Mouse (Mus musculus) adrenal gland, adult 8-10 months (tissue): ENCODE measurements at regions not wholly inside any gene's neighbourhood (a gene's known extent, or its start where the extent isn't known, plus 50 kb on each side); places are given as distances from the start of the nearest gene placed in this dataset.

Experiments used
- DNase-seq: peaks from one replicate; pipeline ENCODE4 v3.0.0; 2022

- no peak for DNase-seq
These were observed 514.1 kb upstream of the Gm10131 start for GRCm38 (mm10) chr8:34625670-34626069.

DNA sequence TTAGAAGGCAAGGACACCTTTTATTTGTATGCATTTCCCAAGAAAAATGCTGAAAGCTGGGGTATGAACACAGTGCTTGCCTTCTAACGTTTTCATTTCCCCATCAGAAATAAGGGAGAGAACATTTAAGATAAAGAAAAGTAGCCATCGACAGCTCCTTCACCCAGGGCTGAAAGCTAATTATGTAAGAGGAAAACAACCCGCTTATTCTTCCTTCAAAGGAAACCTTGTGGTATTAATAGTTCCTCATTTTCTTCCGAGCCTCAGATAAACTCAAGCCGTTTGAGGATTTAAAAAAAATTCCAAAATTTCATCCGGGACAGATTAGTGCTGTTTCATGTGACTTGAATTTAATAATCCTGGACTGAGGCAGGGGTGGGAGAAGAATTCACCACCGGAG lies 512.2 kb upstream of the Gm10131 start:
- DNase-seq: no peak

DNA sequence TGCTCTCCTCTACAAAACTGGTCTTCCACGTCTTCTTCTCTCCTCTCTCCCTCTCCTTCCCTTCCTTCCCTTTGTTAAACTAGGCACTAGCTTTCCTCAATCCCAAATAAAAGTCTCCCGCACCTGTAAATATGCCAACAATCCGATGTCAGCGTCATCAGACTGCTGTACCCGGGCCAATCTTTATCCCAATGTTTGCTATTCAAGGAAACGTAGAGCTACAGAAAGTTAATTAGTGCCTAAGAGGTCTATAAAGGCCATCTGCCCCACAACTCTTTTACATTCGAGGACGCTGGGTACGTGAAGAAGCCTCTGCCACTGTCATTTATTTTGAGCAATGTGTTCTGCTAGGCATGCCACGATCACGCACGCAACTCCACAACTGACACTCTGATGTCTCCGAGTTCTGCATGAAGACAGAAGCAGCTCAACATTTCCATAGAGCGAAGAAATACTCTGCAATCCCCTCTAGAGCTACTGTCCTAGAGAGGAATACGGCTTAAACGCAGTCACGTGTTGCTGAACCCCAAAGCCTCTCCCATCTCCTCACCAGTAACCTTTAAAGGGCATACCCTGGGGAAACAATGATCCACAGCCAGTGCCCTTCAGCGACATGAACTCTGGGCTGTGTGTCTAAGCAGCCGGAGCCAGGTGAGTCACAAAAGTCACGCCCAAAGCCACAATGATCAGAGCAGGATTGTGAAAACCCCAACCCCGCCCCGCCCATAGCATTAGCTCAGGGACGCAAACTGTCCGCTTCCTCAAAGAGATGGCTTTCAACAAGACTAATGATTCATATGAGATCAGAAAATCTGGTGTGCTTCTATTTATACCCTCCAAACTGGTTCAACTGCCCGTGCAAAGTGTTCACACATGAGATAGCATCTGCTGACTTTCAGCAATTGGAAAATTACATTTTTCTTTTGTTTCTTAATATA lies 510.9 kb upstream of the Gm10131 start:
- DNase-seq: peak; percentile 10

- DNase-seq: no peak
These were observed 506.5 kb upstream of the Gm10131 start for GRCm38 (mm10) chr8:34618046-34618445.

DNA sequence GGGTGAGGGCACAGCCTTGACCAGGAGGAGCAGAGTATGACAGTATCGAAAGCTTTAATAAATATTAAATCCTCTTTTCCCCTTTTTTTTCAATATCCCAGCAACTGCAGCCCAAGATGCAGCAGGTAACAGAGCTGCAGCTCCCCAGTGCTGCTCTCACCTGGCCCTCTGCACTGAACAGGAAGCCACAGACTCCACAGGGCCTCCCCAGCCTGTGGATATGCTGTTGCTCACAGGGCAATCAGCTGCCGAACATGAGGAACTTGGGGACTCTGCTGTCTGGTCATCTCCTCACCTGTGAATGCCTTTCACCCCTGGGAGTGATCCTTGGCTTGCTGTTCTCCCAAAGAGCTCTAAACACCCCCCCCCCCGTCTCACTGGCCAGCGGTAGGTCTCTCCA lies 503.4 kb upstream of the Gm10131 start:
- DNase-seq: no peak

- DNase-seq: no peak
These were observed 502.5 kb upstream of the Gm10131 start for GRCm38 (mm10) chr8:34614031-34614526.

- DNase-seq: no peak
These were observed 501.6 kb upstream of the Gm10131 start for GRCm38 (mm10) chr8:34613138-34613537.

DNA sequence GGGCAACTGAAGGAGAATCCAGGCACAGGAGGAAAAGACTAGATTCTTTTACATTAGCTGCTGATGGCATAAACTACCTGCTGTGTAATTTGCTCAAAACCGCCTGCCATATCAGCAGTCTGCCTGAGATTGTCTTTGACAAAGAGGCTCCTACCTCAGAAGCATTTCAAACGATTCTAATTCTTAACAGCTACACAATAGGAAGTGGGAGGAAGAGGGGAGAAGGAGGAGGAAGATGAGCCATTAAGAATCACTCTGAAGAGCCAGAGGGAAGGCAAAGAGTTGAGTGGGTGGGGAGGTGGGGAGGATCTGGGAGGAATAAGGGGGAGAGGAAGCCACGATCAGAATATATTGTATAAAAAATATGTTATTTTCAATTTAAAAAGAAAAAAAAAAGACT lies 500.9 kb upstream of the Gm10131 start:
- no peak for DNase-seq

DNA sequence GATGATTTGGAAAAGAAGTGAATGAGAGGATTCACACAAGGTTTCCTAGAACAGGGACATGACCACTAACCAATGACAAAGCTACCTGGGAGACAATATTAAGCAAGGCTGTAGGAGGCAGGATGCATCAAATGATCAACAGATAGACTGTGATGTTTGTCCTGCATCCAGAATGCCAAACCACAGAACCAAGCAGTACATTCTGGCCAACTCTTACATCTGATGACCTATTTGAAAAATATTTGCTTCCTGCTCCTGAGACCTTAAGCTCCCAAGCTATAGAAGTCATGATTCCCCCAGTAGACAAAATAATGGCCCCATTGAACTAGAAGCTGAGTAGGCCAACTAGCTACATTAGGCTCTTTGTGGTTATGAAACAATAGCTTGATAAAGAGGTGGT lies 498.6 kb upstream of the Gm10131 start:
- no peak for DNase-seq

- no peak for DNase-seq
These were observed 495.9 kb upstream of the Gm10131 start for GRCm38 (mm10) chr8:34607426-34607825.

- DNase-seq: no peak
These were observed 493.5 kb upstream of the Gm10131 start for GRCm38 (mm10) chr8:34605031-34605430.

- no peak for DNase-seq
These were observed 493.0 kb upstream of the Gm10131 start for GRCm38 (mm10) chr8:34604581-34604980.

- no peak for DNase-seq
These were observed 490.0 kb upstream of the Gm10131 start for GRCm38 (mm10) chr8:34601426-34601953.

GRCm38 (mm10) chr8:34600880-34601279 lies 489.3 kb upstream of the Gm10131 start:
- peak; percentile 50 for DNase-seq

DNA sequence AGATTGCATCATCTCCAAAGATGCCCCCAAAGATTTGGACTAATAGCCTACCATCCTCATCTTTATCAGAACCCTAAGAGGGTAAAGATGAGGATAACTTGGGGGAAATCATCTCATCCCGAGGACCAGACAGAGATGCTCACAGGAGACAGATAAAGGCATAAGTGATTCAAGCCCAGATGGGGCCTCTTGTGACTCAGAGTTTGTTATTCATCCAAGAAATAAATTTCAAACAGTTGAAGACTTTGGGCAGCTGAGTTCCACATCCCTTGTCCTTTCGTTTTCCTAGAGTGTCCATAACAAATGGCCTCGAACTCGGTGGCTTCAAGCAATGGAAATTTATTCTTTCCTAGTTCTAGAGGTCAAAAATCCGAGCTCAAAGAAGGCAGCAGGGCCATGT lies 485.1 kb upstream of the Gm10131 start:
- no peak for DNase-seq

DNA sequence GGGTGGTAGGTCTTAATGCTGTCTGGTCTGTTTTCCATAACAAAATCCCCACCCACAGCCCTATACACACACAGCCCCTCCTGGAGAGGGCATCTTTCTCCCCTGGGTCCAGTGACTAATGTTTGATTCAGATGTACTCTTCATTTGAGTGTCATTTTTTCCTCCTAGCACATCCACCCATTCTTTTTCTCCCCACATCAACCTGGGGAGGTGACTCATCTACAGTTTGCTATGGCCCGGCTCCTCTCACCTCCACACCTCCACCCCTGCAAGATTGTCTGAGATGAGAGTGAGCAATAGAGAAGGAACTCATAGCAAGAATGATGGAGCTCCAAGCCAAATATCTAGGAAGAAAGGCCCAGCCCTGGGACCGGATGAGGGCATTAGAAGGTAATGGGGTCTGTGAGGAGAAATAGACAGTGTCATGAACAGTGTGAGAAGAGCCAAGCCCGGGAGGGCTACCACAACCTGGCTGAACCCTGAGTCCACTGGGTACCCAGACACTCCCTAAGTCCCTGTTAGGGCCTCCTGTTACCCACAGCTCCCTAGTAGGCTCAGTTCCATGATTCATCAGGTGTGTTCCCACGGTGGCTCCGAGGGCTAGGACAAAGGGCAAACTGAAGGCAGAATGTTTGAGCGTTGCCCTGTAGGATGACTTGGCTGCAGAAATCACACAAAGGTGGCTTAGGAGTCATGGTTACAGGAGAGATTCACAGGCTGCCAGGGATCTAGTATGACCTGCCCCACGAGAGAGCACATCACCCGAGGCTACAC lies 479.6 kb upstream of the Gm10131 start:
- DNase-seq: no peak

DNA sequence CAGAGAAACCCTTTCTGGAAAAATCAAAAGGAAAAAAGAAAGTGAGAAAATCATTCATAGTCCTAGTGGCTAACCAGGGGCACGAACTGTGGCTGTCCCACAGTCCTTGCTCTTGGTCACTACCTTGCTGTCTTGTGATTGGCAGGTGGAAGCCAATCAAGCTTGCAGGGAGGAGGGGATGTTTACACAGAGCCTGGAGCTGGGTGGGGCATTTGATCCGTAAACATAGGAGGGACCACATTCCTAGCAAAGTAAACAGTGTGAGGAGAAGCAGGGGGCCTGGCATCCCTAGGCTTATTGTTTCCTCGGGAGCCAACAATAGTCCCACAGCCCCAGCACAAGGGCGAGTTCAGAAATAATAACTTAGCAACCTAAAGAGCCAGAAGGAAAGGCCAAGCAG lies 466.5 kb upstream of the Gm10131 start:
- no peak for DNase-seq

- DNase-seq: no peak
These were observed 462.5 kb upstream of the Gm10131 start for GRCm38 (mm10) chr8:34574009-34574408.

DNA sequence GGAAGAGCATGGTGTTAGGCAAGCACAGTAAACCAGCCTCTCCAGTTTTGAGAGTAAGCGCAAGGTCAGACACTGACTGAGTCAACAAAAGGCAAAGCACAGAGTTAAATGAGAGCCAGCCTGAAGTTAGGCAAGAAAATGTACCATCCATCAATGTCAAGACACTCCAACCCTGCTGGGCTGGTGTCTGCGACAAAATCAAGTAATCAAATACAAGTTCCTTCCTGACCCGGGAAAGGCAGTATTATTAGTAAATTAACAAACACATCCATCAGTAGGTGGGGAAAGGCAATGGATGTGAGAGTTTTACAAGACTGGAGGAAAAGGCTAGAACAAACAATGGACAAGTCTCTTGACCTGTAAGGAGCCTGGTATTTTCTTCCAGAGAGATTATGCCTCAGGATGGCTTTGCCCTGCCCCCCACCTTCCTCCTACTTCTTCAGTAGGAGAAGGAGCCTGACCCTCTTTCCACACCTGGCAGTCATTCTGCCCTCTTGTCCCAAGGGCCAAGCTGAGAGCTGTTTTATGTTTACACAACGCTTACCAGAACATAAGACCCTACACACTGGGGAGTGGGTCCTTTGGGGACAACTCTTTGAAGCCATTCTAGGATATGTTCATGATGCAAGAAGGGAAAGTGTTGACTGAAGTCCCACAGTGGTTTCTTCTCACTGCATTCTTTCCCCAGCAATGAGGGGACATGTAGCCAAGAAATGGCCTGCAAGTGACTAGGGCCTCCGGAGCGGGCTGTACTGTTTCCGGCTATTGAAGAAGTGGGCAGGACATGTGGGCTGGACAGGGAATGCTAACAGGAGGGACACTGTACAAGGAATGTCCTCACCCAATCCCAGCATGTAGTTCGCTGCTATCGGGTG lies 461.7 kb upstream of the Gm10131 start:
- peak; percentile 60 for DNase-seq

- no peak for DNase-seq
These were observed 460.2 kb upstream of the Gm10131 start for GRCm38 (mm10) chr8:34571736-34572135.

DNA sequence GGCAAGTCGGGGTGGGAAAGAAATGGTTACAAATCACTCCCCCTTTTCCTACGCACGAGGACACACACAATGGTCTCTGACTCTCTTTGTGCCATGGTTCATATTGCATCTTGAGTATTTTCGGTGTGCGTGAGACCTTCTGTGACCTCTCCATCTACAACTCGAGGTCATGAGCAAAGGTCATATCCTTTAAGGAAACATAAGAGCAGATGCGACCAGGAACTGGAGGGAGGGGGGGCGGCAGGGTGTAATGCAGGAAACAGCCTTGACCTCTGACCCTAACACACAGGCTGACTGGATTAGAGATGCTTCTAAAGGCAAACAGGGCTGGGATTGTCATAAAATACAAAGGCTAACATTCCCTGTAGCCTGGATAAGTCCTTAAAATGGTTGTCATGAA lies 450.7 kb upstream of the Gm10131 start:
- peak; percentile 12 for DNase-seq

DNA sequence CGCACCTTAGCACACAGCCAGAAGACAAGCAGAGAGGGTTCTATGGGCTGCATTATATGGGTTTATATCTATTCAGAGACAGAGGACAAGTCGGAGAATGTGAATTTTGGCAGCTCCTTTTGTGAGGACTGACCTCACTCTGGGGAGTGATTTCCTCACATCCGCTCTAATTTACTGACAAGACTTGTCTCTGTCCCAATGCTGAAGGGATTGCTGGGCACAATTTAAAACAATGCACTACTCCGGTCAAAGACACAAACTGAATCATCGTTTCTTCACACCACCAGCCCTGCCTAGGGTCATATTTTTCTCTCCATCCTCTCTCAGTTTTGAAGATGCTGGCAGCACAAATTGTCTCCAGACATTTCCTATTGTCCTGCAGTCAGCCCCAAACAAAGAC lies 438.2 kb upstream of the Gm10131 start:
- peak; percentile 5 for DNase-seq
